Mouse (Mus musculus): ENCODE results near the gene Bcl9l.
A peak's percentile ranks its signal among the peaks of the same experiment; 100 is the strongest.
"Not testable (repeated sequence)": the region's sequence is repeated elsewhere in the genome, so short reads cannot be mapped to it uniquely, and the experiment has no call there.

Gene Bcl9l

GRCm38 (mm10) chr9:44482552-44482951, at the start of gene Bcl9l:
TSS of gene Bcl9l (plus strand) at chr9:44482825.
- peak; percentile 62 for DNase-seq (ENCODE audit: low read depth)

GRCm38 (mm10) chr9:44435747-44436146, 46.9 kb upstream of the Bcl9l start:
- DNase-seq (ENCODE audit: low read depth), result no peak

- DNase-seq (ENCODE audit: low read depth), result no peak
Observed at GRCm38 (mm10) chr9:44440961-44441360, 41.7 kb upstream of the Bcl9l start, which contains the start of gene Foxr1. TSS of gene Foxr1 (minus strand) at chr9:44441136.

GRCm38 (mm10) chr9:44444402-44445025, 38.1 kb upstream of the Bcl9l start:
- not testable (repeated sequence) for DNase-seq (ENCODE audit: low read depth)

DNA sequence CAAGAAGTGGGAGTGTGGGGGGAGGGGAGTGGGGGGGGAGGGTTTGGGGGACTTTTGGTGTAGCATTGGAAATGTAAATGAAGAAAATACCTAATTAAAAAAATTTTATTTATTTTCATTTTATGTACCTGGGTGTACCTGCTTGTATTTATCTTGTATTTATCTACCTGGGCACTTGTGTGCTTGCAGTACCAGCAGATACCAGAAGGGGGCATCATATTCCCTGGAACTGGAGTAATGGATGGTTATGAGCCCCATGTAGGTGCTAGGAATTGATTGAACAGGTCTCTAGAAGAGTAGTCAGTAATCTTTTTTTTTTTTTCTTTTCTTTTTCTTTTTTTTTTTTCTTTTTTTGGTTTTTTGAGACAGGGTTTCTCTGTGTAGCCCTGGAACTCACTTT, 32.2 kb upstream of the Bcl9l start:
- peak; percentile 23 for DNase-seq (ENCODE audit: low read depth)

DNA sequence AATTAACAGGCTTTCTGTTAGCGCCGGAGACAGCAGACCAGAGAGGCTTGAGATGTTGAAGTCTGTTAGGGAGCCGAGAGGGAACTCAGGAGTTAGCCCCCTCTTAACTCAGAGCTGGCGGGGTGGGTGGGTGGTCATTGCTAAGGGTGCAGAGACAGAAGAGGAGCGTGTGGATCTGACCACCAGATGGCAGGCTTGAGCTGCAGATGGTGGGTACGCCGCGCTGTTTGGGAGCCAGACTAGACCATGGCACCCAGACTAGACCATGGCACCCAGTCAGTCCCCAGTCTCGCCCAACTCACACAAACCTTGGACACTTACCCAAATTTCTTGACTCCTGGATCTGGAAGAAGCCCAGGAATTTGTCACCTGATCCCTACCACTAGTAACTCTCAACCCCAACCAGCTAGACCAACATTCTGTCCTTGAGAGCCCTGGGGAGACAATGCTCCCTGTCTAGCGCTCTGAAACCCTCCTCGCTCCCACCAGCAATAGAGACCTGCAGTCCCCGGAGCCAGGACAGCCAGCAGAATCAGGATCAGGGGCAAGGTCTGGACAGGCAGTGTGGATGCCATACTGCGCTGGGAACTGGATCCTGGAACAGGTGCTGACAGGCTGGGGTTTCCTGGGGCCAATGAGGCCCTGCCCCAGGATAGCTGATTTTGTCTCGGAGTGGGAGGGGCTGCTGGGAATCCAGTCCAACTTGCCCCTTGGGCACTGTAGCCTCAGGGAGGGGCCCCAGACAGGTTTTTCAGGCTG, 28.3 kb upstream of the Bcl9l start:
- peak; percentile 50 for DNase-seq (ENCODE audit: low read depth)

- no peak for DNase-seq (ENCODE audit: low read depth)
Observed at GRCm38 (mm10) chr9:44454891-44455220, 27.8 kb upstream of the Bcl9l start, which contains the start of gene Upk2. TSS of gene Upk2 (minus strand) at chr9:44454976.

DNA sequence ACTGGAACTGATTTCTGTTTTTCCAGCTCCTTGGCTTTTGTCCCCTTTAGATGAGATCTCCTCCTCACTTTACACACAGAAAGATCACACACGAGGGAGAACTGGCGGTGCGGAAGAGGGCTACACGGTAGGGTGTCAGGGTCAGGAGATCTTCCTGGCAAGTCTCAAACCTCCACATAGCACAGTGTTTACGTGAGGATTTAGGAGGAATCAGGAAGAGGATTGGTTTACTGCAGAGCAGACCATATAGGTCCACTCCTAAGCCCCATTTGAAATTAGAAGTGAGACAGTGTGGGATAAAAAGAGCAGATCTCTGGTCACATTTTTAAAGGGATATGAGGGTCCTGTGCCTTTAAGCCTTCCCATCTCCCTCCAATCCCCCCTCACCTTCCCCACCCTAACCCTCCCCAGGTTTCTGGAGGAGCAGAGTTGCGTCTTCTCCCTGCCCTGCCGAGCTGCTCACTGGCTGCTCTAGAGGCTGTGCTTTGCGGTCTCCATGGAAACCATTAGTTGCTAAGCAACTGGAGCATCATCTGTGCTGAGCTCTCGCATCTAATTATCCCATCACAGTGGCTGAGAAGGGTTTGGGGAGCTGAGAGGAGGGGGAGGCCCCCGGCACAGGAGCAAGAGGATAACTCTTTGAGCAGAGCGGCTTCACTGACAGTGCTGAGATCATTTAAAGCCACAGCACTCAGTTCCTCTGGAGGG, 25.4 kb upstream of the Bcl9l start:
- DNase-seq (ENCODE audit: low read depth), result no peak

- no peak for DNase-seq (ENCODE audit: low read depth)
Observed at GRCm38 (mm10) chr9:44461950-44462349, 20.7 kb upstream of the Bcl9l start.

DNA sequence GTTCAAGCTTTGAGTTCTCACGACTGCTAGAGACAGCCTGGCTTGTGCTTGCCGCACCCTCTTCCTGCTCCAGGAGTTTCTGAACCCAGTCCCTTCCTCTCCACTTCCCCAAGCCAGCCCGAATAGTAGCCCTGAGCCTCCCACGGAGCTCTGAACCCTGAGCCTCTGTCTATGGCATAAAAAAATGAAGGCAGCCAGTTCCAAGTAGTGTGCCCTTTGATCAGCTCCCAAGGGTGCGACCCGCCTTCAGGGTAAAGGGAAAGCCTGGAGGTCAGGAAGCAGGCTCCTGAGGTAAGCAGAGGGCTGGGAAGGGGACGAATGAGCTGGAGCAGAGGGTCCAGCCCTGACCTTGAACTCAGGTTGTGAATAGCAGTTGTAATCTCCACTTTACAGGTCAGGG, 14.4 kb upstream of the Bcl9l start:
- no peak for DNase-seq (ENCODE audit: low read depth)

GRCm38 (mm10) chr9:44468800-44469199, 13.8 kb upstream of the Bcl9l start:
- DNase-seq (ENCODE audit: low read depth), result no peak

- DNase-seq (ENCODE audit: low read depth), result no peak
Observed at GRCm38 (mm10) chr9:44473184-44473583, 9.4 kb upstream of the Bcl9l start.

GRCm38 (mm10) chr9:44474327-44474726, 8.3 kb upstream of the Bcl9l start:
- DNase-seq (ENCODE audit: low read depth), result no peak

GRCm38 (mm10) chr9:44475936-44476335, 6.7 kb upstream of the Bcl9l start:
- DNase-seq (ENCODE audit: low read depth), result no peak

DNA sequence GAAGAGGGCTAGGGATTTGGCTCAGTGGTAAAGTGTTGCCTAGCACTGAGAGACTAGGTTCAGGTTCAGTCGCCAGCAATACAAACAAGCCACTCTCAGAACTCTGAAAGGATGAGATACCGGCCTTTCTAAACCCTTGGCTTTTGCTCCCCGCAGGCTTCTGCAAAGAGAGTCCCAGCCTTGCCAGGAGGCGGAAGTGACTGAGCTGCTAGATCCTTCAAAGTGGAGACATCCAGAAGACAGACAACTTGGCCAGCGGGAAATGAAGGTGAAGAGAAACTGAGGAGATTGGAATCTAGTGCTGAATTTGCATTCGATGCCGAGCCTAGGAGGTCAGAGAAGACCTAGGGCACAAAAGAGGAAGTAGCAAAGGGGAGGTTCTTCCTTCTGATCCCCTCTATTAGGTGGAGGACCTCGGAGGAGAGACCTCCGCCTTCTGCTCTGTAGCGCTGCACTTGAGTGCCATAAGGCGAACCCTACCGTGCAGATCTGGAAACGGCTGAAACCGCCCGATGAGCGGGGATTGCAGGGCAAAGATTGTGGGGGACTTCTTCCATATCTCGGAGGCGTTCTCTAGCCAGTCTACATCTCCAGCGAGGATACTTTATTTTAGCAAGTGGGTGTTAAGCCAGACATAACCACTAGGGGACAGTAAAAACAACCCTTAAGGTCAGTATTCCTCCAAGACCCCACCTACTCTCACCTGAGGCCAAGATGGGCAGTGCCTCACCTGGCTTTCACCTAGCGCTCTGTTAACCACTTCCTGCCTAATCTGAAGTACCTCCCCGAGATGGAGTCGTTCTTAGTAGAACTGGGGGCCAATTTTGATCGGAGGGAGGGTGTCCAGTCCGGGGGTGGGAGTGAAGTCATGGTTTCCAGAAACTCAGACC, 5.0 kb upstream of the Bcl9l start:
- DNase-seq (ENCODE audit: low read depth), result peak; percentile 65

DNA sequence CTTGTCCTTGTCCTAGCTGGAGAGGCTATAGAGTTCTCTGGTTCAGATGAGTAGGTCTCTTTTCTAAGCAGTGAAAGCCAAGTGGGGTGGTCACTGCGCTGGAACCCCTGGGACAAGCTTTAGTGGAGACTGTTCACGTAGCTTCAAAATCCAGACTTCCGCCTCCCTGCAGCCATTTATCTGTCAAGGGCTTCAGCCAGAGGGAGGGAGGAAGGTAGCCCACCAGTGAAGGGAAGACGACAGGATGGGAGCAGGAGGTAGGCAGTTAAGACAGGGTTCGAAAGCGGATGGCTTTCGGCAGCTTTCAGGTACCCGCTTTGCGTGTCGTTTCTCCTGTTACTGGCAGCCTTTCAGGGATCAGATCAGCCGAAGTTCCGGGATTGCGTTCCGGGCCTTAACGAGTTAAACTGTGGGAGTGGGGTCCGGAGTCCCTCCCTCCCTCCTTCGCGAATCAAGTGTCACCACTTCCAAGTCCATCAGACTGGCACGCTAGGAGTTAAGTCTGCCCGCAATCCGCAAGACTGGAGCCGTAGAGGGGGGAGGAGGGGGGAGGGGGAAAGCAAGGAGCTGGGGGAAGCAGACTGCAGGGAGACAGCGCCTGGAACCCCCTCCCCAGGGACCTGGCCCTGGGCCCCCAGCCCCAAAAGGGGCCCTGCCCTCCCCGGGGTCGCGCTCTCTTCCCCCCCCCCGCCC, 4.2 kb upstream of the Bcl9l start:
- no peak for DNase-seq (ENCODE audit: low read depth)

- no peak for DNase-seq (ENCODE audit: low read depth)
Observed at GRCm38 (mm10) chr9:44478959-44479605, 3.5 kb upstream of the Bcl9l start.

GRCm38 (mm10) chr9:44479628-44480428, 2.8 kb upstream of the Bcl9l start:
- DNase-seq (ENCODE audit: low read depth), result peak; percentile 71

DNA sequence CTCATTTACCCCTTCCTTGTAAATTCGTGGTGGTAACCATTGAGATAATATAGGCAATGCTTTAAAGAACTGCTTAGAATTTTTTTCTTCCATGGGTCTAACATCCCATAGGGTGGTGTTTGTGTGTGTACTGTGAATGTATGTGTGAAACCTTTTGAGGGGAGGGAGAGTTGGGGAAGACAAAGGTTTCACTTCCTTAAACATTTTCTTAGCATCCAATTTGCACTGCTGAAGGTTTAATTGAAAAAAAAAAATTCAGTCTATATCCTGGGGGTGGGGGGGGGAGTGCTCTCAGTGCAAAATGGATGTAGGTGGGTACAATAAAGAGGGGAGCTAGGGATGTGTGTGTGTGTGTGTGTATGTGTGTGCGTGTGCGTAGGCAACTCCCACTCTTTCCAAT, 513 bp upstream of the Bcl9l start:
- no peak for DNase-seq (ENCODE audit: low read depth)

DNA sequence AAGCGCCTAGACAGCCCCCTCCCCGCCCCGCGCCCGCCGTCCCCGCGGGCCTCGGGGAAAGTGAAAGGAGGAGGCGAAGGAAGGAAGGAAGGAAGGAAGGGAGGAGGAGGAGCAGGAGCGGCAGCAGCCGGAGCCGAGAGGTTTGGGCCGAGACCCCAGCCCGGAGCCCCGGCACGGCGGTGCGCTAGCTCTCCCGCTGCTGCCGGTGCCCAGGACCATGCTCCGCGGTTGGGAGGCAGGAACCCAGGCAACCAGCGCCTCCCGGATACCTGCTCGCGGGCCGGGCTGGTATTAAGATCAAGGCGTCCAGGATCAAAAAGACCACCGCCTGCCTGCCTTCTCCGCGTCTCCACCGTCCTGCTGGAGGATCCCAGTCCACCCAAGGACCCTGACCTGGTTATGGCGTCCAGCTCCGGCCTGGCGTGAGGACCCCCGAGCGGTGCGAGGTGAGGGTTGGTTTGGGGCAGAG, 450 bp downstream of the Bcl9l start:
- no peak for DNase-seq (ENCODE audit: low read depth)
